Comparison of ENCODE assay signal across 37 mouse cellular contexts in genomic region chr17:57134021-57134420, GRCm38 (mm10). TPM values are rescaled to one million over a fixed set of nuclear protein-coding genes. Genes with fewer than 3 reads are reported as not detected.
"Had no signal": no experiment of that assay in that cellular context is flagged by ENCODE, and none has a peak within 500 bp of the region (broad histone marks: within the 10 kb centered on the region; RNA-seq: fewer than 3 reads in every experiment).

No protein-coding gene starts in this region.

RNA-seq across cellular contexts. Expression of gene Cd70, which starts 15.6 kb away (rescaled TPM):
- total RNA-seq: left cerebral cortex, postnatal 10 days; left cerebral cortex, postnatal 14 days; left cerebral cortex, postnatal 4 days; liver, adult 2 months; megakaryocyte progenitor cell, adult 5-6 weeks; megakaryocyte, adult 5-6 weeks; megakaryocyte-erythroid progenitor cell, adult 5-6 weeks; monocyte, adult 5-6 weeks had no signal
- polyA plus RNA-seq: limb, embryonic 10.5 days; limb, embryonic 11.5 days; limb, embryonic 12.5 days; limb, embryonic 13.5 days; limb, embryonic 14.5 days; limb, embryonic 15.5 days; liver, adult 2 months; liver, embryonic 11.5 days; liver, embryonic 12.5 days; liver, embryonic 13.5 days; liver, embryonic 15.5 days; liver, embryonic 16.5 days; lung, adult 2 months; lung, embryonic 14.5 days; lung, embryonic 15.5 days; lung, embryonic 16.5 days; lung, postnatal 0 days; macrophage; midbrain, embryonic 10.5 days; myocyte; neural tube, embryonic 12.5 days had no signal

RNA-seq across cellular contexts. Expression of gene Tnfsf9, which starts 28.9 kb away (rescaled TPM):
- total RNA-seq: megakaryocyte-erythroid progenitor cell, adult 5-6 weeks had no signal

RNA-seq across cellular contexts. Expression of gene Tubb4a, which starts 46.4 kb away (rescaled TPM):
- total RNA-seq: megakaryocyte-erythroid progenitor cell, adult 5-6 weeks; monocyte, adult 5-6 weeks had no signal

RNA-seq across cellular contexts. Expression of gene Tnfsf14, which starts 60.0 kb away (rescaled TPM):
- total RNA-seq: left cerebral cortex, adult 2 months; left cerebral cortex, adult 8-10 months; left cerebral cortex, postnatal 10 days; left cerebral cortex, postnatal 14 days; left cerebral cortex, postnatal 25 days; left cerebral cortex, postnatal 36 days; left cerebral cortex, postnatal 4 days; midbrain, postnatal 0 days had no signal
- polyA plus RNA-seq: midbrain, embryonic 13.5 days; midbrain, embryonic 14.5 days; midbrain, embryonic 15.5 days; midbrain, embryonic 16.5 days; midbrain, postnatal 0 days; myocyte had no signal
